In genomic region chr1:6135066-6135465, GRCm38 (mm10) we compare ENCODE assay signal across 9 mouse cellular contexts.
DNase-seq lines count a peak whose midpoint lies in the region; ATAC-seq lines count a peak whose summit lies in the region.
"Had no signal": no experiment of that assay in that cellular context is flagged by ENCODE, and none has a peak within 500 bp of the region (broad histone marks: within the 10 kb centered on the region; RNA-seq: fewer than 3 reads in every experiment).

No protein-coding gene starts in this region.

- peak; percentile 5 to 10 for DNase-seq in cerebellum, postnatal 14 days
- no peak for DNase-seq in cerebellum, adult 9-11 months
- peak; percentile 3 for DNase-seq in lung, postnatal 10 days
- no peak for DNase-seq in lung, adult 18-20 months
- DNase-seq in forebrain, embryonic 14.5 days (ENCODE audit: low spot score), result peak; percentile 63
- DNase-seq in right cerebral cortex, postnatal 10 days (ENCODE audit: low spot score in 2 of 2), result peak; percentile 22 to 40
- no peak for DNase-seq in thymus, postnatal 0 days (ENCODE audit: low spot score)

- no peak overlapping the region for H3K4me2 ChIP-seq in forebrain, embryonic 14.5 days (ENCODE audit: low read length)
- H3K4me2 ChIP-seq: heart, embryonic 15.5 days had no signal

- no peaks in the 10 kb centered on the region for H3K36me3 ChIP-seq in forebrain, embryonic 14.5 days (ENCODE audit: control insufficient read depth, insufficient read depth, low read length)
- H3K36me3 ChIP-seq: heart, embryonic 15.5 days had no signal

- H3K4me3 ChIP-seq in forebrain, embryonic 14.5 days (ENCODE audit: low read depth, low read length), result no peak overlapping the region
- H3K4me3 ChIP-seq: heart, embryonic 15.5 days had no signal

- no peak for ATAC-seq in forebrain, embryonic 14.5 days
- no peak for ATAC-seq in megakaryocyte-erythroid progenitor cell, adult 5-6 weeks (replicated peaks; ENCODE audit: low FRiP score, low TSS enrichment, poor library complexity, severe bottlenecking)

- H3K27me3 ChIP-seq in forebrain, embryonic 14.5 days (replicated peaks; ENCODE audit: control insufficient read depth, insufficient read depth, low read length), result no peaks in the 10 kb centered on the region
- H3K27me3 ChIP-seq: heart, embryonic 15.5 days had no signal

- H3K9ac ChIP-seq in forebrain, embryonic 14.5 days (ENCODE audit: low read length), result no peak overlapping the region
- H3K9ac ChIP-seq: heart, embryonic 15.5 days had no signal

- no peaks in the 10 kb centered on the region for H3K4me1 ChIP-seq in forebrain, embryonic 14.5 days (ENCODE audit: control insufficient read depth, insufficient read depth, low read length)
- H3K4me1 ChIP-seq: heart, embryonic 15.5 days had no signal

- 17% methylated on average over 3 of the region's 3 CpGs for WGBS in forebrain, embryonic 14.5 days

- H3K27ac ChIP-seq in forebrain, embryonic 14.5 days (ENCODE audit: low read depth, low read length), result no peak overlapping the region
- H3K27ac ChIP-seq: heart, embryonic 15.5 days had no signal

- no peaks in the 10 kb centered on the region for H3K9me3 ChIP-seq in forebrain, embryonic 14.5 days (replicated peaks; ENCODE audit: control insufficient read depth, low read length)
- H3K9me3 ChIP-seq: heart, embryonic 15.5 days had no signal

Comparison
In these comparisons a context has a peak if more than half of its experiments do, and no peak if none do; other contexts are left out.
1. DNase-seq: peak in cerebellum, postnatal 14 days (2 of 2), lung, postnatal 10 days (single experiment), forebrain, embryonic 14.5 days (single experiment) and right cerebral cortex, postnatal 10 days (2 of 2); none in cerebellum, adult 9-11 months (single experiment), lung, adult 18-20 months (0 of 2) and thymus, postnatal 0 days (single experiment).